Mouse (Mus musculus): ENCODE measurements around the gene Mpzl1.
A peak's percentile ranks its signal among the peaks of the same experiment; 100 is the strongest.

Mpzl1 gene

DNA sequence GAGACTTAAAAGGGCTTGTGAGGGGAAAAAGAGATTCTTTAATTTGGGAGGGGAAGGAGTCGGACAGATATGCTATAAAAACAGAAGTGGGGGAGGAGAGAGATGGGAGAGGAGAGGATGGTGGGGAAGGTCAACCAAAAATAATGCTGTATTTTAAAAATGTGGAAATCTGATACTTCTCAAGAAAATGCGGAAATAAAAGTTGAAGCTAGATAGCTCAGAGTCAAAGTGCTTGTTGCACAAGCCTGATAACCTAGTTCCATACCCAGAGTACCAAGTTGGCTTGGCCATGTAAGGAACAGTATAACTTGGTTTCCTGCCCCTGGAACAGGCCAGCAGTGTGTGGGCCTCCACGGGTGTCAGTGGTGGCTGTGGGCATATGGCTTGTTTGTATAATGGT lies 19.5 kb downstream of the Mpzl1 start:
- no peak for DNase-seq (ENCODE audit: low spot score in 2 of 2)

DNA sequence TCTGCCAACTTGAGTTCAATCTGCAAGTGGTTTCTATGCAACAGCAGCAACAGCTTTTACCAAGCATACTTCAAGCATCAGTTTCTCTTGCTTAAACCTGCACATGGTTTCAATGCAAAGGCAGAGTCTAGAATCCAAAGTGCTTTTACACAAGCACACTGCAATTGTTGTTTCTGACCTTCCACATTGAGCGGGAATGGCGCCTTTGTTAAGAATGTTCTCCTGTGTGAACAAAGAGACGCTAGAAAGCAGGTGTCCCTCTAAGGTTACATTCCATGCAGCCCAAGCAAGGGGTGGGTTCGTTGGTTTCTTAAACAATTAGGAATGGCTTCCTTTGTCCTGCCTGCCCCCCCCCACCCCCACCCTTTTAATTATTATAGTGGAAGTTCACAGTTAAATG lies 20.4 kb downstream of the Mpzl1 start:
- DNase-seq (ENCODE audit: low spot score in 2 of 2): no peak

DNA sequence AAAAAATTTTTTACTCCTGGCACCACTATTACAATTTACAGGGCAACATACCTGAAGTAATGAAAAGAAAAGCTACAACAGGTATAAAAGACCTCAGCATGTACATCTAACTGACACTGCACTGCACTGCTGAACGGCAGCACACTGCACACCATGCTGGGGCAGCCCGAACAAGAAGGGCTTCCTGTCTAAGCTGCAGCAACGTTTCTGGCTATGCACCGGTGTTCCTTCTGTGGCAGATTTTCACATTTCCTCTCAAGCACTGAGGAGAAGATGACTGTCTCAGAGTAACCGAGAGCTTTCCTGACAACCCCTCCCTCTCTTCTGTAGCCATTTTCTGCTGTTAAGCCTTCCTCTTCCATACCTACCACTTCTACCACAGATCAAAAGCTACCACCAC lies 21.6 kb downstream of the Mpzl1 start:
- DNase-seq (ENCODE audit: low spot score in 2 of 2): no peak

DNA sequence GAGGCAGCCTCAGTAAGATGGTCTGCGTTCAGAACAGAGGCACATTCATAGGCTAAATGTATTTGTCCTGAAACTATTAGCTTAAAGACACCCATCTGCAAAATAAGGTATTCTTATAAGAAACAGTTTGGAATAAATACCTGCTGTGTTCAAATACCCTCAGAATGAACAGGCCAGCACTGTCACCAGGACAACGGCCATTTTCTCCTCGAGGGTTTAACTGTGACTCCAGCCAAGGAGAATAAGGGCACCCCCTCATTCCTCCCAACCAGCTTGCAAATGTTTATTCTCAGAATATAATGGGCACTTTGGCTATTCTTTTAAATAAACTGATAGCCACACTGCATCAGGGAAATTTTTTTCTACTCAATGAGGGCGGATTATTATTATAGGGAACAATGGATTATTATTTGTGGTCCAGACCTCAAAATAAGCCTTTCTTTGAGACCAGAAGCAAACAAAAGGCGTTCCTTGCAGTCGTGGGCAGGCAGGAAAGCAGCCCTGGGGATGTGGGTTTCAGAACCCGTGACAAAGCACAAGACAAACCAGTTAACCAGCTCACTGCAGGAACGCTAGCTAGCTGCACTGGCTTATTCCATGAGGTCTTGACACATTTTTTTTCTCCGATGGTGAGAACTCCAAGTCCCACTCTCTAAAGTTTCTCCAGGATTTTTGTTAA lies 23.9 kb downstream of the Mpzl1 start:
- no peak for DNase-seq (ENCODE audit: low spot score in 2 of 2)

DNA sequence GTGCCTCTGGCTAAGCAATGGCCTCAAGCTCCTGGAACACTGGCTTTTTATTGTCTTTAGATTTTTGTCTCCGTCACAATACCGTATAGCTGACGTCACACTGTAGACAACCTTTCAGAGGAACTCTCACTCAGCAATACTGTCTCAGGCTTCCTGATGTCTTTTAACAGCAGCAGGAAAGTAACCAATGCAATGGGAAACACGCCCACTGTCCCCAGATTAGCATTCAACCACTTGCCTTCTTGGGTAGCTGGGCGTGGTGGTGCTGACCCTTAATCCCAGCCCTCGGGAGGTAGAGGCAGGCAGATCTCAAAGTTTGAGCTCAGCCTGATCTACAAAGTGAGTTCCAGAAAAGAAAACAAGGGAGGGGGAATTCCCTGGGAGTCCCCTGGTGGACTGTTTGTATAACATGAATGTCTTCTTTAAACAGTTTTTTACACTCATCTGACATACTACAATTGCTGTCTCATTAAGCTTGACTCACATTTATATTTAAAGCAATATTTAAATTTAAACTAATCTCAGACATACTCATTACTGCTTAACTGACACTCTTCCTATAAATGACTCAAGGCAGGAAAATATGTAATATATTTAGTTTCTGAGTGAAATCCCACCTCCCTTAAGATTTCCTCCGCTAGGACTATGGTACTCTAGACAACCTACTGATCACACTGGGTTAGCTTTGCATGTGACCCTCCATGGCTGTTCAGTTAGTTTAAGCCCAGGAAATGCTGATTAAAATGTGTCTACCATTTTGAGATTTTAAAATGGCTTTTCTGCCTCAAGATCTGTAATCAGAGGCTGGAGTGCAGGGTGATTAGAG lies 24.6 kb downstream of the Mpzl1 start:
- DNase-seq (ENCODE audit: low spot score in 2 of 2): no peak

DNA sequence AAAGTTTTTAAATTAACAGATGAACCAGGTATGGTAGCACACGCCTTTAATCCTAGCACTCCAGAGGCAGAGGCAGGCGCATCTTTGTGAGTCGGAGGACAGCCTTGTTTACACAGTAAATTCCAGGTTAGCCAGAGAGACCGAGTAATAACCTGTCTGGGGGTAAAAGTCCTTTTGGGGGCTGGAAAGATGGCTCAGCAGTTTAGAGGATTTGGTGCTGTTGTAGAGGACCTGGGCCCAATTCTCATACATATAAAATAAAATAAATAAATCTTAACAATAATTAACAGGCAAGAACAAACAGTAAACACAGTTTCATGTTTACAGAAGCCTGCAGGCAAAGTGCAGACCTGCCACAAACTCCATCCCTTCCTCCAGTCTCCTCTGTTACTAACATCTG lies 25.4 kb downstream of the Mpzl1 start:
- no peak for DNase-seq (ENCODE audit: low spot score in 2 of 2)

DNA sequence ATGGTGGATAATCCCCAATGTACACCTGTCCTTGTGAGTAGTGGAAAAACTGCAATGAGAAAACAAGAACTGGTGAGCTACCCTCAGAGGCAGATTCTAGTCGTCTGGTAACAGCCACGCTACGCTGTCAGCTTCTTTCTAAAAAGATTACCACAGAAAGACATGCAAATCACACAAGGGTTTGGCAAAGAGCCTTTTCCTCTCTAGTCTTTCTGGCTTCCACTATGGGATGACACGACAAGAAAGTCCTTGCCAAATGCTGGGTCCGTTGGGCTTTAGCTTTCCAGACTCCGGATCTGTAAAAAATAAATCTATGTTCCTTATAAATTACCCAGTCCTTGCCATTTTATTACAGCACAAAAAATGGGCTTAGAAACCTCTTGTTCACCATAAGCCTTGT lies 28.6 kb downstream of the Mpzl1 start:
- no peak for DNase-seq (ENCODE audit: low spot score in 2 of 2)

DNA sequence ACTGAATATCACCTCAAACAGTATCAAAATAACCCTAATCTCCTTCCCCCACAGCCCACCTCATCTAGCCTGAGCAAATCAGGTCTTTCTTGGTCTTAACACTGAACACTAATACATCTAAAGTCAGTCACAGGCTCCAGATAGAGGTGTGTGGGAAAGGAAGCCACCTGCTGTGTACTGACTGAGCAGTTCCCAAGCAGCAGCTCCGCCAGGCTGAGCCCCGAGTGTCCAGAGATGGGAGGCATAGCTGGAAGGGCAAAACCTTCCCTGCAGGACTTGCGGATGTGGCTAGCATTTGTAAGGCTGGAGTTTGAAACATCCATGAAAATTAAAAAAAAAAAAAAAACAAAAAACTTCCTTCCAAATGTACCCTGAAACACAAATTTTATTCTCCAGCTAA lies 29.2 kb downstream of the Mpzl1 start:
- no peak for DNase-seq (ENCODE audit: low spot score in 2 of 2)

DNA sequence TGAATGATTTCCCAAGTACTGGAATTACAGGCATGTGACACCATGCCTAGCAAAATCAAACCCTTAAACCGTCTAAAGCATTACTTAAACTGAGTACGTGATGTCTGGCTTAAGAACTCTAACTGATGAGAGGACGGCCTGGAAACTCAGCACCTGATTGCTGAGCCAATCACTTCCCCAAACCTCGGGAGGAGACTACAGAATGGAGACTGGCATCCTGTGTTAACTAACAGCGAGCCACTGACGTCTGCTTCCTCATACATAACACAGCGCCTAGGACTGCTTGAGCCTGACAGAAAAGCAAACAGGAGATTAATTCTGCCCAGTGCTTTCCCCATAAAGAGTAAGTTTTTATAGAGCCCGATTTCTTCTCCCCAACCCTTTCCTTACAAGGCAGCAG lies 30.1 kb downstream of the Mpzl1 start:
- DNase-seq (ENCODE audit: low spot score in 2 of 2): no peak

DNA sequence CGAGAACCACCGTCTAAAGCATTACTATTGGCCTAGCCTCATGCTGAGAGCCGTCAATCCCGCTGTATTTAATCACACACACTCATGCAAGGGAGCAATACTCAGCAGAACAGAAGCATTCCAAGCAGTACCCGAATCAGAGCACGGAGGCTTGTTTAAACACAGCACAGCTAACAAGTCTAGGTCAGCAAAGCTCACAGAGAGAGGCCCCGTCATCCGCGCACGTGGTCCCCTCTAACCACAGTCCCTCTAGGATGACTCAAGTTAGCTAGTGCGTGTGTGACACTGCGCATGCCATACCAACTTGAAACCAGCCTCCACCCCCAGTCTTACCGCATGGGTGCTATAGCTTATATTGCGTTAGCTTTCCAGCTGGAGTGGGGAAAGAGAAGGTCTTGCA lies 31.1 kb downstream of the Mpzl1 start:
- no peak for DNase-seq (ENCODE audit: low spot score in 2 of 2)

DNA sequence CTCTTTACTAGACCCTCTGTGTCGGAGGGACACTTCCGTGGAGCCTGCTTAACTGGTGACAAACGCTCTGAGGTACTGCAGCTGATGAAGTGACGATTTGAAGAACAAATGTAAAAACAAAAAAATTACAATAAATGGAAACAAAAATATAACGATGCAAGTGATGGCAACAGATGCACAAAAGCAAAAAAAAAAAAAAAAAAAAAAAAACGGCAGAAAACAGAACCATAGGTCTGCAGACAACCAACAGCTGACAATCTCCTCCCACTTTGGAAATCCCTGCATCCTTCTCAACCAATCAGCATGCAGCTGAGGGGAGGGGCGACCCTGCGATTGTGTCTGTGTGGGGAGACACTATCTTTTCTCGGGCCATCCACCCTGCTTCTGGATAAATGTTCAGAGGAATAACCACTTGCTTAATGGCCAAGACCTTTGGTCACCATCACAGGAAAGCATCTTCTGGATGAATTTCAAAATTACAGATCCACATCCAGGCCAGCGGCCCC lies 32.5 kb downstream of the Mpzl1 start:
- DNase-seq (ENCODE audit: low spot score in 2 of 2): no peak

DNA sequence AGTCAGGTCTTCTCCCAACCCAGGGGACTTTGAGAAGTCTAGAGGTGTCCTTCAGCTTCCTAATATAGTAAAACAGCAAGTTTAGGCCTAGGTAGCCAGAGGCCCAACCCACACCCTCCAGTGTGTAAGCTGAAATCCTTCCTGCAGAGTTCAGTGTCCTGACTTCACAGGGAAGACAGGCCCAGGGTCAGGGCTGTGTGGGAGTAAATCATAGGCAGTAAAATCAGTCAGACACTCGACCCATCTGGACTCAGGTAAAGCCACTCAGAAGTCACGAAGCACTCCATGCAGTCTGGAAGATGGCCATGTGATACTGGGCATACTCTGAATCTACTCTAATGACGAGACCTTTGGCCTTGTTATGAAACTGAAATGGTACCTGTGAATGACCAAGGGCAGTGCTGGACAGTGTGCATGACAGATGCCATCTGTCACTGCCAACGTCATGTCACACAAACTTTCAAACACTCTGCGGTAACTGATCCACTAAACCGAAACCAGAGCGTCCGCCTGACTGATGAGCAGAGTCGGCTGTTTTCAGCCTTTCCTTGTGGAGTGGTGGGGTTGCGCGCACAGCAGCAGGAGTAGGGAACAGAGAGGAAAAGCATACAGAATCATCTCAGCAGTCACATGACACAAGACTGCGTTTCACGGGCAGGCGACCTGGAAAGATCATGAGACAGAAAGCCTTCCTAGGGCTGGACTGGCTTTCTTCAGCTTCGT lies 39.5 kb downstream of the Mpzl1 start:
- DNase-seq (ENCODE audit: low spot score in 2 of 2): no peak

DNA sequence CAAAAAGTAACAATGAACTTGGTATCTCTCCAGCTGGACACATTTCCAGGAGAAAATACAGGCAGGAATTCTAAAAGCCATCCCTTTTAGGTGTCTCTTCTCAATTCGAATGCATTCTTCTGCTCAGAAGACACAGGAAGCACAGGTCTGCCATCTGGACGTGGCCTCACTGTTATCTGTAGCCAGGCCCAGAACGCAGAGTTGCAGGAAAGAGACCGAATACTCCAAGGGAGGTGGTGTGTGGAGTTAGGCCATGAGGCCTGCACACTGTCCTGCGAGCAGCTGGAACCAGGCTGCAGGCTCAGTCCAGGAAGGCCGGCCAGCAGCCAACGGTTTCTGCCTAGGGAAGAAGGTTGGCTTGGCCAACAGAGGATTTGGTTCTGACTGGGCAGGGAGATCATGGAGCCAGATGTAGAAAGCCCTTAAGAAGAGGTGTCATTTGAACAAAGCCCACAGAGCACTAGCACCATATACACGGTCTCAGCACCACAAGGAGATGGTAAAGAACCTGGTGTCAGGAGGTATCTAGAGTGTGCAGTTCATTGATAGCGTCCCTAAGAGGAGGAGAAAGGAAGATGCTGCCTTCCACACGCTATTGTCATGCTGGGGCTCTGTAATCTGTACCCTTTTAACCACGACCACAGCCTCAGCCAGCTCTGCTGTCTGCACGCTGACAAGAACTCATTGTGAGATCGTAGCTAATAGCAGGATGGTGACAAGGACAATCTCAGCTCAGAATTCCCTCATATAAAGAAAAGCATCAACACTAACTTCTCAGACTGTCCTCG lies 41.8 kb downstream of the Mpzl1 start:
- DNase-seq (ENCODE audit: low spot score in 2 of 2): no peak

DNA sequence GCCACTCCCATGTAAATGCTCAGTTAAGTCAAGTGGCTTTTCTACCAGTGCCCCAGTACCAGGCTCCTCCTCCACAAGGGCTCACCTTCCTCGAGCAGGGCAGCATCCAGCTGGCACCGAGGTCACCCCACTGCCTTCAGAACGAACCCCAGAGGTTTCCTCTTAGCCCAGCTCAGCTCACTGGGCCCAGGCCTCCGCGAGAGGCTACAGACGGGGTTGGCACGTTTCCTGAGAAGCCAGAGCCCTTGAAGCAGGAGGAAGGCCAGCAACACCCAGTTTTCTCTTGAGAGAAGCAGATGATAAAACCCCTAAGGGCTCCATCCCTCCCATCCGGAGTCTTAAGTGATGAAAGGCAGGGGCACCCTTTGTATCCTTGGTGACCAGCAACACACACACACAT lies 43.6 kb downstream of the Mpzl1 start:
- DNase-seq (ENCODE audit: low spot score in 2 of 2): no peak

DNA sequence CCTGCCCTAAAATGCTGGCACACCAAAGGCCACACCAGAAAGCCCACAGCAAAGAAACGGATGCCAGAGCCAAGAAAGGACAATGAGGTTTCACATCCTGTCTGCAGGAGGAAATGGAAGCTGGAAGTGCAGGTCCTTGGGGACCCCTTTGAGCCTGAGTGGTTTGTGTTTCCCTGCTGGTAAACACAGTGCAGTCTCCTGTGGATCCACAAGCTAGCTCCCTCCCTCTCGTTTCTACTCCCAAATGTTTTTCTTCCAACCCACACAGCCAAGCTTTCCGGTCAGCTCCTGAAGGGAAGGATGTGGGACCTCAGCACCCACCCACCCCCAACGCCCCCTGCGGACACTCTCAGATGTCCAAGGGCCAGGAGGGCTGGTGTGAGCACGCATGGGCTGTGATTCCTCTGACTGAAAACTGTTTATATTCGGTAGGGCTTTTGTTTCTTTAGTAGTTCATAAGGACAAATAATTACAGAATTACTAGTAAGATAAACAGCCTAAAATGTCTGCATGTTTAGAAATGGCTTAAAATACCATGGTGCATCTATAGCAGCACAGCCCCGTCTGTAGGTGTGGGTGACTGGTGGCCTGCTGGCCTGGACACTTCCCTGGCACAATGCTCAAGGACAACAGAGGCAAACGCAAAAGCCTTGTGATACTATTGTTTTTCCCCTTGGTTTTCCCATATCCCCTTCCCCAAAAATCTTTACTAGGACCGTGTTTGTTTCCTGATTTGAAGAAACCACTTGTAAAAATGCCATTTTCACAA lies 44.9 kb downstream of the Mpzl1 start:
- DNase-seq (ENCODE audit: low spot score in 2 of 2): peak in 1 of 2 experiments; percentile 26

DNA sequence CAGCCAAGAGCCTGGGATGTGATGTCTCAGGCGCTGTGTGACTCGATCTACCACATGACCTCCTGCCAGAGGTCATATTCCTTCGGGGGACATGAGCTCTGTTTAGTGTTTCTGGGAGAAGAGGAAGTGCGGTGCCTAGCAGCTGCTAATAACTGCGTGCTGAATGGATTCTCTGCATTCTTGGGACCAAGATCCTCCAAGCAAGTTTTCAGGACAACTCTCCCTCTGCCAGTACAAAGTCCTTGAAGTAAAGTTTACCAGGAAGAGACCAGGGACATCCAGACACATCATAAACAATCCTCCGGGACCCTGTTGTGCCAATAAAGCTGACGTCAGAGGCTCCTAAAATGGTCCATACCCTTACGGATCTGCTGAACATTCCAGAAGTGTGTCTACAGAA lies 46.5 kb downstream of the Mpzl1 start:
- no peak for DNase-seq (ENCODE audit: low spot score in 2 of 2)

DNA sequence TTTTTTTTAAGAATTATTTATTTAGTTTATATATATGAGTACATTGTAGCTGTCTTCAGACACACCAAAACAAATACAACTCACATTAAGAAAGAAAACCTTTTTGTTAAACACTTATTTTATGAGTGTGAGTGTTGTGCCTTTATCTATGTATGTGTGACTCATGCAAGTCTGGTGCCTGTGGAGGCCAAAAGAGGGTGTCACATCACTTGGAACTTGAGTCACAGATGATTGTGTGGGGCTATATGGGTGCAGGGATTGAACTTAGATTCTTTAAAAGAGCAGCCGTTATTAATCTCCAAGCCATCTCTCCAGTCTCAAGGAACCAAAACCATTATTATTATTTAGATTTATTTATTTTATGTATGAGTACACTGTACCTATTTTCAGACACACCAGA lies 48.0 kb downstream of the Mpzl1 start:
- no peak for DNase-seq (ENCODE audit: low spot score in 2 of 2)

DNA sequence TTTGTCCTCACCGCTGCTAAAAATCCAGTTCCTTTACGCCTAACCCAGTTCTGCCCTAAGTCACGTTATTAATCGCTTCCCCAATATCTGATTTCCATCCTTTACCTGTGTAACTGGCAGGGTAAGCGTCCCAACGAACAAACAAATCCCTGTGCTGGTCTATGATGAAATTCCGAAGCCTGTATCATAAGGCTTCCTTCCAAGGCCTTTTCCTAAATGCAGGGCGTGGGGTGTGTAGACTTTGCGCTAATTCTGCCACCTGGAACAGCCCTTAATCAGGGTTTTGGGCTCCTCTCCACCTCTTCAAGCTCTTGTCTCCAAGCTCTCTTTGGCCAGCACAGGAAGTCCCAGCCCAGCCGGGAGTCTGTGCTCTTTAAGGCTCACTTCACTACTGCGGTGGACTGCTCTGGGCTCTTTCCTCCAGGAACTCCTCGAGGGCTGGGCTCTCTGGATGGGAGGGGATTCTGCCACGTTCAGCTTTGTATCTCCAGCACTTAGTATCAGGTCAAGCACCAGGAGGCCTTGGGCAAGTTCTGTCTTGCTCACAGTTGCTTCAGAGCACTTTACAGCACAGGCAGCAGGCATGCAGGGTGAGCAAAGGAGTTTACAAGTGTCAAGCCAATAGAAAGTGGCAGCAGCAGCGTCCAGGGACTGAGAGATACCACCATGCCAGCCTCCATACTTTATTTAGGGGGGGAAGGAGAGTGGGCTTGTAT lies 48.8 kb downstream of the Mpzl1 start:
- DNase-seq (ENCODE audit: low spot score in 2 of 2): no peak

DNA sequence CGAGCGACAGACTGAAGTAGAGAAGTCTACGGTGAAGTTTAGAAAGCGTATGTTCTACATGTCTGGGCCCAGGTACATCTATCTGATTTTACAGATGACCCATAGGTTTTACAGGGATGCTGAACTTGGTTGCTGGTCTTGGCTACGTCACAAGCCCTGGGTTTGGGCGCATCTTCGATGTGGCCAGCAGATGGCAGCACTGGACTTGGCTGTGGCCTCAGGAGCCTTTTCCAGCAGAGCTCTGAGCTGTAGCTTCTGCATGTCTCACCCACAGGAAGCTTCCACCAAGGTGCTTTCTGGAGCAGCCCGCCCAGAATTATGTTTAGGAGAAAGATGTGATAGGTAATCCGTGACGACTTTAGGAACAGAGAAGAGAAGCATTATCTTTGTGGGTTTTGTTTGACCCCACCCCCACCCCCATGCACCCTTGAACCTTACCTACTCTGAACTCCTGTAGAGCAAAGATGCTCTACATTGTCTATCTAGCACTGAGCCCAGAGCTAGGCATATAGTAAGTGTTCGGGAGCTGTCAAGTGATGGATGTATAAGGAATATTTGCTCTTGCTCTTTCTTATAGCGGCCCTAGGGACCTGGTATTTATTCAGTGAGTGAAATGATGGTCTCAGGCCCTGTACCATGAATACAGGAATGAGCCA lies 50.7 kb downstream of the Mpzl1 start:
- peak; percentile 79 to 83 for DNase-seq (ENCODE audit: low spot score in 2 of 2)

DNA sequence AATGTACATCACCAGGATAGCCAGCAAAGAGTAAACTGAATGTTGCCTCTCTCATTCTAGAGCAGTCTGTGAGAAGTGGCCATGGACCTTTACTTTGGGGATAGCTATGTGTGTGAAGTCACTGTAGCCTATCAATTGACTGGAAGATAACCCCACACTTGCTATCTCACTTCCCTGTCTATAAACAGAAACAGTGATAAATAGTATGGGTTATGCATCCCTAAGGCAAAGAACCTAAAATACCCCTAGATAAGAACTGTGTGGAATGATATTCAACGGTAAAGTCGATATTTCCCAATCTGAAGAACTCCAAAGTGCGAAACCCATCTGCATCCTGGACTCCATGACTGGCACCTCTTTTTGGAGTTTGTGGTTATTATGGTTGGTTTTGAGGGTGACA lies 53.1 kb downstream of the Mpzl1 start:
- no peak for DNase-seq (ENCODE audit: low spot score in 2 of 2)
